Mouse (Mus musculus): ENCODE measurements around the gene Thbs4. TPM values are rescaled to one million over a fixed set of nuclear protein-coding genes. Genes with fewer than 3 reads are reported as not detected.

The Thbs4 gene
- polyA plus RNA-seq, 1 experiment from 2014 or later, result 0.87 TPM

GRCm38 (mm10) chr13:92705016-92705535 lies 89.5 kb downstream of the Thbs4 start:
- H3K4me3 ChIP-seq (ENCODE audit: low read length), result no peak overlapping the region
- peaks cover 16% of the 10 kb centered on the region; the same call in 1 of the 2 replicates for H3K36me3 ChIP-seq (ENCODE audit: control insufficient read depth, insufficient read depth, low read length)
- no peak overlapping the region for H3K4me2 ChIP-seq (replicated peaks; ENCODE audit: low read depth, low read length)
- WGBS, result 96% methylated on average over 7 of the region's 7 CpGs
- no peak overlapping the region for H3K27ac ChIP-seq (ENCODE audit: low read depth, low read length)
- no peak overlapping the region for H3K9ac ChIP-seq (ENCODE audit: low read depth, low read length)
- no peak for ATAC-seq (ENCODE audit: low FRiP score, low TSS enrichment)
- H3K27me3 ChIP-seq (ENCODE audit: control insufficient read depth, insufficient read depth, low read length), result no peaks in the 10 kb centered on the region
- no peaks in the 10 kb centered on the region for H3K4me1 ChIP-seq (ENCODE audit: control insufficient read depth, insufficient read depth, low read length)
- H3K9me3 ChIP-seq (ENCODE audit: control insufficient read depth, low read length), result no peaks in the 10 kb centered on the region

- Histone ChIP-seq H3K9ac (ENCODE audit: low read depth, low read length) (no peak overlapping the region), H3K27ac (ENCODE audit: low read depth, low read length) (no peak overlapping the region), H3K4me2 (replicated peaks; ENCODE audit: low read depth, low read length) (no peak overlapping the region), H3K4me1 (ENCODE audit: control insufficient read depth, insufficient read depth, low read length) (no peaks in the 10 kb centered on the region), H3K36me3 (ENCODE audit: control insufficient read depth, insufficient read depth, low read length) (peaks cover 16% of the 10 kb centered on the region; the same call in 1 of the 2 replicates), H3K4me3 (ENCODE audit: low read length) (no peak overlapping the region), H3K9me3 (ENCODE audit: control insufficient read depth, low read length) (no peaks in the 10 kb centered on the region), H3K27me3 (ENCODE audit: control insufficient read depth, insufficient read depth, low read length) (no peaks in the 10 kb centered on the region)
- WGBS, result 43% methylated on average over 7 of the region's 7 CpGs
- peak; percentile 56; the same call in 1 of the 2 replicates for ATAC-seq (ENCODE audit: low FRiP score, low TSS enrichment)
Observed at GRCm38 (mm10) chr13:92704189-92704588, 90.4 kb downstream of the Thbs4 start.

GRCm38 (mm10) chr13:92703241-92704027 lies 91.2 kb downstream of the Thbs4 start:
- H3K36me3 ChIP-seq (ENCODE audit: control insufficient read depth, insufficient read depth, low read length), result peaks cover 14% of the 10 kb centered on the region; the same call in 1 of the 2 replicates
- H3K9me3 ChIP-seq (ENCODE audit: control insufficient read depth, low read length), result no peaks in the 10 kb centered on the region
- no peaks in the 10 kb centered on the region for H3K4me1 ChIP-seq (ENCODE audit: control insufficient read depth, insufficient read depth, low read length)
- no peaks in the 10 kb centered on the region for H3K27me3 ChIP-seq (ENCODE audit: control insufficient read depth, insufficient read depth, low read length)
- 66% methylated on average over 8 of the region's 8 CpGs for WGBS
- H3K4me3 ChIP-seq (ENCODE audit: low read length), result no peak overlapping the region
- ATAC-seq (ENCODE audit: low FRiP score, low TSS enrichment), result no peak
- no peak overlapping the region for H3K27ac ChIP-seq (ENCODE audit: low read depth, low read length)
- no peak overlapping the region for H3K9ac ChIP-seq (ENCODE audit: low read depth, low read length)
- H3K4me2 ChIP-seq (replicated peaks; ENCODE audit: low read depth, low read length), result no peak overlapping the region

- H3K9me3 ChIP-seq (ENCODE audit: control insufficient read depth, low read length), result no peaks in the 10 kb centered on the region
- H3K4me1 ChIP-seq (ENCODE audit: control insufficient read depth, insufficient read depth, low read length), result no peaks in the 10 kb centered on the region
- H3K27ac ChIP-seq (ENCODE audit: low read depth, low read length), result no peak overlapping the region
- WGBS, result 79% methylated on average over 5 of the region's 5 CpGs
- ATAC-seq (ENCODE audit: low FRiP score, low TSS enrichment), result no peak
- H3K36me3 ChIP-seq (ENCODE audit: control insufficient read depth, insufficient read depth, low read length), result peaks cover 5% of the 10 kb centered on the region; the same call in 1 of the 2 replicates
- H3K4me3 ChIP-seq (ENCODE audit: low read length), result no peak overlapping the region
- no peak overlapping the region for H3K9ac ChIP-seq (ENCODE audit: low read depth, low read length)
- H3K27me3 ChIP-seq (ENCODE audit: control insufficient read depth, insufficient read depth, low read length), result no peaks in the 10 kb centered on the region
- H3K4me2 ChIP-seq (replicated peaks; ENCODE audit: low read depth, low read length), result no peak overlapping the region
Observed at GRCm38 (mm10) chr13:92702035-92702434, 92.6 kb downstream of the Thbs4 start.

Other genes with a start within 250 kb of the Thbs4 start
- not detected in 2 replicates for gene Spz1, start 218.6 kb downstream of the Thbs4 start, polyA plus RNA-seq (2014; fragmentation: Nextera tagmentation; extraction: Ambion mirVana)
- 7.4 and 18.0 TPM in 2 replicates for gene Serinc5, start 183.7 kb downstream of the Thbs4 start, polyA plus RNA-seq (2014; fragmentation: Nextera tagmentation; extraction: Ambion mirVana)
- 6.3 and 7.5 TPM in 2 replicates for gene Mtx3, start 49.9 kb upstream of the Thbs4 start, polyA plus RNA-seq (2014; fragmentation: Nextera tagmentation; extraction: Ambion mirVana)

Measured in kidney, embryonic 14.5 days (tissue).